27 mouse cellular contexts compared by ENCODE assay signal in genomic region chr7:137685320-137685719, GRCm38 (mm10).
A peak's percentile ranks its signal among the peaks of the same experiment; 100 is the strongest.
DNase-seq lines count a peak whose midpoint lies in the region; ATAC-seq and TF ChIP-seq lines count a peak whose summit lies in the region.
"Had no signal": no experiment of that assay in that cellular context is flagged by ENCODE, and none has a peak within 500 bp of the region (broad histone marks: within the 10 kb centered on the region; RNA-seq: fewer than 3 reads in every experiment).

No protein-coding gene starts in this region.

- H3K27ac ChIP-seq in intestine, embryonic 14.5 days (ENCODE audit: low read depth) = no peak overlapping the region
- no peak overlapping the region for H3K27ac ChIP-seq in intestine, postnatal 0 days (ENCODE audit: low read depth, low read length)
- H3K27ac ChIP-seq in limb, embryonic 13.5 days = no peak overlapping the region
- H3K27ac ChIP-seq in limb, embryonic 10.5 days = no peak overlapping the region
- H3K27ac ChIP-seq in limb, embryonic 14.5 days (replicated peaks; ENCODE audit: low read depth, low read length) = no peak overlapping the region
- no peak overlapping the region for H3K27ac ChIP-seq in neural tube, embryonic 13.5 days (replicated peaks)
- no peak overlapping the region for H3K27ac ChIP-seq in lung, postnatal 0 days (ENCODE audit: low read length)
- H3K27ac ChIP-seq: forebrain, embryonic 12.5 days; intestine, embryonic 15.5 days; left cerebral cortex, adult 2 months; limb, embryonic 15.5 days; liver, embryonic 13.5 days; macrophage had no signal

- no peak for TF ChIP-seq EP300 in lung, postnatal 0 days (IDR thresholded peaks at IDR 0.05)

- ATAC-seq in intestine, embryonic 14.5 days (replicated peaks; ENCODE audit: low FRiP score, low TSS enrichment, low read depth) = no peak
- ATAC-seq in intestine, postnatal 0 days = no peak
- peak; percentile 36 for ATAC-seq in limb, embryonic 13.5 days (ENCODE audit: low FRiP score, low read depth)
- ATAC-seq in limb, embryonic 14.5 days (ENCODE audit: low FRiP score, low read depth) = no peak
- ATAC-seq in neural tube, embryonic 13.5 days (ENCODE audit: low read depth) = peak; percentile 36; the same call in 1 of the 2 replicates
- ATAC-seq in lung, postnatal 0 days = no peak
- ATAC-seq: hindbrain, embryonic 16.5 days; intestine, embryonic 15.5 days had no signal

- 0 out of 2 replicates have a peak, but pooled peaks cover 5% of the 10 kb centered on the region for H3K4me1 ChIP-seq in intestine, embryonic 14.5 days (replicated peaks; ENCODE audit: control insufficient read depth, insufficient read depth, low read length)
- H3K4me1 ChIP-seq in intestine, postnatal 0 days (replicated peaks; ENCODE audit: control insufficient read depth, insufficient read depth, low read length) = no peaks in the 10 kb centered on the region
- H3K4me1 ChIP-seq in limb, embryonic 13.5 days = peaks cover 22% of the 10 kb centered on the region
- H3K4me1 ChIP-seq in limb, embryonic 10.5 days = peaks cover 17% of the 10 kb centered on the region
- no peaks in the 10 kb centered on the region for H3K4me1 ChIP-seq in limb, embryonic 14.5 days (ENCODE audit: control insufficient read depth, insufficient read depth, low read length)
- peaks cover 17% of the 10 kb centered on the region for H3K4me1 ChIP-seq in neural tube, embryonic 13.5 days (replicated peaks)
- no peaks in the 10 kb centered on the region for H3K4me1 ChIP-seq in lung, postnatal 0 days (ENCODE audit: insufficient read depth, low read depth, low read length)
- H3K4me1 ChIP-seq: forebrain, embryonic 12.5 days; intestine, embryonic 15.5 days; liver, embryonic 13.5 days had no signal

- DNase-seq in intestine, embryonic 14.5 days (ENCODE audit: low spot score) = peak; percentile 44
- no peak for DNase-seq in limb, embryonic 10.5 days (ENCODE audit: low spot score)
- DNase-seq in limb, embryonic 14.5 days (ENCODE audit: low spot score) = peak; percentile 11
- no peak for DNase-seq in lung, postnatal 0 days (ENCODE audit: low spot score)
- DNase-seq: adrenal gland, adult 8-10 months; cerebellum, adult 8-10 months; cerebellum, postnatal 25 days; gastrocnemius, postnatal 10 days; heart, postnatal 14 days; kidney, postnatal 10 days; liver, embryonic 13.5 days; lung, adult 18-20 months; lung, postnatal 10 days; midbrain, embryonic 14.5 days; right cerebral cortex, postnatal 4 days; thymus, adult 2 months; thymus, postnatal 36 days had no signal

- no peak overlapping the region for H3K9ac ChIP-seq in intestine, embryonic 14.5 days (ENCODE audit: low read length)
- no peak overlapping the region for H3K9ac ChIP-seq in intestine, postnatal 0 days (ENCODE audit: low read depth, low read length)
- H3K9ac ChIP-seq in limb, embryonic 13.5 days = no peak overlapping the region
- H3K9ac ChIP-seq in limb, embryonic 14.5 days (ENCODE audit: low read depth, low read length, severe bottlenecking) = no peak overlapping the region
- H3K9ac ChIP-seq in neural tube, embryonic 13.5 days = no peak overlapping the region
- no peak overlapping the region for H3K9ac ChIP-seq in lung, postnatal 0 days (replicated peaks; ENCODE audit: low read depth)
- H3K9ac ChIP-seq: forebrain, embryonic 12.5 days; intestine, embryonic 15.5 days; limb, embryonic 15.5 days; liver, embryonic 13.5 days had no signal

- H3K4me2 ChIP-seq in intestine, embryonic 14.5 days (ENCODE audit: low read length) = no peak overlapping the region
- H3K4me2 ChIP-seq in intestine, postnatal 0 days (replicated peaks; ENCODE audit: low read depth) = no peak overlapping the region
- no peak overlapping the region for H3K4me2 ChIP-seq in limb, embryonic 13.5 days (replicated peaks)
- H3K4me2 ChIP-seq in limb, embryonic 14.5 days (replicated peaks; ENCODE audit: low read depth, low read length, severe bottlenecking) = no peak overlapping the region
- H3K4me2 ChIP-seq in neural tube, embryonic 13.5 days = no peak overlapping the region
- H3K4me2 ChIP-seq in lung, postnatal 0 days (replicated peaks; ENCODE audit: low read depth, low read length) = no peak overlapping the region
- H3K4me2 ChIP-seq: forebrain, embryonic 12.5 days; intestine, embryonic 15.5 days; limb, embryonic 15.5 days; liver, embryonic 13.5 days had no signal

- no peak overlapping the region for H3K4me3 ChIP-seq in intestine, embryonic 14.5 days (ENCODE audit: low read depth, low read length)
- no peak overlapping the region for H3K4me3 ChIP-seq in intestine, postnatal 0 days (ENCODE audit: low read depth, low read length)
- no peak overlapping the region for H3K4me3 ChIP-seq in limb, embryonic 13.5 days
- H3K4me3 ChIP-seq in limb, embryonic 10.5 days = no peak overlapping the region
- no peak overlapping the region for H3K4me3 ChIP-seq in limb, embryonic 14.5 days (replicated peaks; ENCODE audit: low read length)
- no peak overlapping the region for H3K4me3 ChIP-seq in neural tube, embryonic 13.5 days
- H3K4me3 ChIP-seq in lung, postnatal 0 days (ENCODE audit: low read depth, low read length) = no peak overlapping the region
- H3K4me3 ChIP-seq: erythroblast, embryonic 14.5 days; forebrain, embryonic 12.5 days; intestine, embryonic 15.5 days; left cerebral cortex, adult 2 months; limb, embryonic 15.5 days; liver, embryonic 13.5 days had no signal

- no peaks in the 10 kb centered on the region for H3K9me3 ChIP-seq in intestine, embryonic 14.5 days (ENCODE audit: control insufficient read depth, low read length)
- no peaks in the 10 kb centered on the region for H3K9me3 ChIP-seq in intestine, postnatal 0 days (ENCODE audit: control insufficient read depth)
- H3K9me3 ChIP-seq in limb, embryonic 13.5 days = no peaks in the 10 kb centered on the region
- H3K9me3 ChIP-seq in limb, embryonic 10.5 days (replicated peaks) = no peaks in the 10 kb centered on the region
- no peaks in the 10 kb centered on the region for H3K9me3 ChIP-seq in limb, embryonic 14.5 days (ENCODE audit: control insufficient read depth, low read length)
- H3K9me3 ChIP-seq in neural tube, embryonic 13.5 days = no peaks in the 10 kb centered on the region
- H3K9me3 ChIP-seq in lung, postnatal 0 days (ENCODE audit: low read length) = no peaks in the 10 kb centered on the region
- H3K9me3 ChIP-seq: forebrain, embryonic 12.5 days; intestine, embryonic 15.5 days; limb, embryonic 15.5 days; liver, embryonic 13.5 days had no signal

- WGBS in intestine, embryonic 14.5 days = 33% methylated on average over 6 of the region's 6 CpGs
- WGBS in intestine, postnatal 0 days = 29% methylated on average over 6 of the region's 6 CpGs
- WGBS in limb, embryonic 13.5 days = 32% methylated on average over 6 of the region's 6 CpGs
- WGBS in limb, embryonic 10.5 days = 50% methylated on average over 6 of the region's 6 CpGs
- WGBS in limb, embryonic 14.5 days = 33% methylated on average over 6 of the region's 6 CpGs
- WGBS in neural tube, embryonic 13.5 days = 21% methylated on average over 6 of the region's 6 CpGs
- WGBS in lung, postnatal 0 days = 65% methylated on average over 6 of the region's 6 CpGs

- H3K27me3 ChIP-seq in intestine, embryonic 14.5 days (replicated peaks; ENCODE audit: control insufficient read depth, insufficient read depth, low read length) = no peaks in the 10 kb centered on the region
- no peaks in the 10 kb centered on the region for H3K27me3 ChIP-seq in intestine, postnatal 0 days (replicated peaks; ENCODE audit: control insufficient read depth, insufficient read depth, low read length)
- H3K27me3 ChIP-seq in limb, embryonic 13.5 days = no peaks in the 10 kb centered on the region
- no peaks in the 10 kb centered on the region for H3K27me3 ChIP-seq in limb, embryonic 10.5 days (ENCODE audit: low read depth, poor library complexity, severe bottlenecking)
- no peaks in the 10 kb centered on the region for H3K27me3 ChIP-seq in limb, embryonic 14.5 days (ENCODE audit: control insufficient read depth, insufficient read depth, low read length)
- H3K27me3 ChIP-seq in neural tube, embryonic 13.5 days = no peaks in the 10 kb centered on the region
- no peaks in the 10 kb centered on the region for H3K27me3 ChIP-seq in lung, postnatal 0 days (replicated peaks; ENCODE audit: insufficient read depth, low read length)
- H3K27me3 ChIP-seq: forebrain, embryonic 12.5 days; intestine, embryonic 15.5 days; limb, embryonic 15.5 days; liver, embryonic 13.5 days had no signal

- H3K36me3 ChIP-seq in intestine, embryonic 14.5 days (ENCODE audit: control insufficient read depth, insufficient read depth, low read length) = no peaks in the 10 kb centered on the region
- no peaks in the 10 kb centered on the region for H3K36me3 ChIP-seq in intestine, postnatal 0 days (ENCODE audit: control insufficient read depth, insufficient read depth)
- no peaks in the 10 kb centered on the region for H3K36me3 ChIP-seq in limb, embryonic 13.5 days
- H3K36me3 ChIP-seq in limb, embryonic 10.5 days = no peaks in the 10 kb centered on the region
- no peaks in the 10 kb centered on the region for H3K36me3 ChIP-seq in limb, embryonic 14.5 days (ENCODE audit: control insufficient read depth, insufficient read depth, low read length)
- H3K36me3 ChIP-seq in neural tube, embryonic 13.5 days = no peaks in the 10 kb centered on the region
- no peaks in the 10 kb centered on the region for H3K36me3 ChIP-seq in lung, postnatal 0 days (ENCODE audit: insufficient read depth, low read length)
- H3K36me3 ChIP-seq: forebrain, embryonic 12.5 days; intestine, embryonic 15.5 days; limb, embryonic 15.5 days; liver, embryonic 13.5 days had no signal

- no peak for TF ChIP-seq CTCF in intestine, postnatal 0 days (IDR thresholded peaks at IDR 0.05; ENCODE audit: low read depth)
- TF ChIP-seq CTCF in lung, postnatal 0 days (IDR thresholded peaks at IDR 0.05) = no peak

- TF ChIP-seq POLR2A in limb, embryonic 14.5 days (IDR thresholded peaks at IDR 0.05; ENCODE audit: borderline replicate concordance, extremely low read depth, insufficient read depth, insufficient read length) = no peak

Comparison
In these comparisons a context has a peak if more than half of its experiments do, and no peak if none do; other contexts are left out.
1. ATAC-seq: peak in limb, embryonic 13.5 days (single experiment) and neural tube, embryonic 13.5 days (single experiment); none in intestine, embryonic 14.5 days (single experiment), intestine, postnatal 0 days (single experiment), limb, embryonic 14.5 days (single experiment) and lung, postnatal 0 days (single experiment).
2. DNase-seq: peak in intestine, embryonic 14.5 days (single experiment) and limb, embryonic 14.5 days (single experiment); none in limb, embryonic 10.5 days (single experiment) and lung, postnatal 0 days (single experiment).